Mouse (Mus musculus): ENCODE measurements around the gene Gjc1. TPM values are rescaled to one million over a fixed set of nuclear protein-coding genes. Genes with fewer than 3 reads are reported as not detected.

Gene Gjc1
- polyA plus RNA-seq, 1 experiment = 3.7 TPM

- no peak for DNase-seq (ENCODE audit: low read depth, low spot score)
- under 1% methylated on average over 80 of the region's 92 CpGs for WGBS
These were observed 1.1 kb downstream of the Gjc1 start for GRCm38 (mm10) chr11:102818121-102819020.

GRCm38 (mm10) chr11:102814881-102815280 is 4.6 kb downstream of the Gjc1 start:
- DNase-seq (ENCODE audit: low read depth, low spot score) = no peak

- no peak for DNase-seq (ENCODE audit: low read depth, low spot score)
- 9% methylated on average over 4 of the region's 4 CpGs for WGBS
These were observed 8.6 kb downstream of the Gjc1 start for GRCm38 (mm10) chr11:102810721-102811485.

- no peak for DNase-seq (ENCODE audit: low read depth, low spot score)
- WGBS = 55% methylated on average over 5 of the region's 5 CpGs
These were observed 11.3 kb downstream of the Gjc1 start for GRCm38 (mm10) chr11:102808246-102808645.

GRCm38 (mm10) chr11:102803453-102803852 is 16.0 kb downstream of the Gjc1 start:
- WGBS = 64% methylated on average over 5 of the region's 5 CpGs
- no peak for DNase-seq (ENCODE audit: low read depth, low spot score)

GRCm38 (mm10) chr11:102794157-102794556 is 25.3 kb downstream of the Gjc1 start:
- 49% methylated on average over 8 of the region's 8 CpGs for WGBS
- DNase-seq (ENCODE audit: low read depth, low spot score) = no peak

GRCm38 (mm10) chr11:102791682-102792445 is 27.6 kb downstream of the Gjc1 start:
- no peak for DNase-seq (ENCODE audit: low read depth, low spot score)
- WGBS = 42% methylated on average over 14 of the region's 14 CpGs

- DNase-seq (ENCODE audit: low read depth, low spot score) = no peak
- WGBS = 64% methylated on average over 5 of the region's 5 CpGs
These were observed 31.8 kb downstream of the Gjc1 start for GRCm38 (mm10) chr11:102787688-102788177.

- WGBS = 42% methylated on average over 7 of the region's 7 CpGs
- no peak for DNase-seq (ENCODE audit: low read depth, low spot score)
These were observed 36.1 kb downstream of the Gjc1 start for GRCm38 (mm10) chr11:102783443-102783842.

GRCm38 (mm10) chr11:102781523-102781922 is 38.0 kb downstream of the Gjc1 start:
- WGBS = 81% methylated on average over 4 of the region's 4 CpGs
- DNase-seq (ENCODE audit: low read depth, low spot score) = no peak

- DNase-seq (ENCODE audit: low read depth, low spot score) = no peak
- WGBS = 65% methylated on average over 10 of the region's 10 CpGs
These were observed 38.5 kb downstream of the Gjc1 start for GRCm38 (mm10) chr11:102780986-102781351.

GRCm38 (mm10) chr11:102780271-102780985 is 39.1 kb downstream of the Gjc1 start:
- 36% methylated on average over 11 of the region's 11 CpGs for WGBS
- DNase-seq (ENCODE audit: low read depth, low spot score) = no peak

- DNase-seq (ENCODE audit: low read depth, low spot score) = no peak
- WGBS = 39% methylated on average over 7 of the region's 7 CpGs
These were observed 39.7 kb downstream of the Gjc1 start for GRCm38 (mm10) chr11:102779824-102780223.

GRCm38 (mm10) chr11:102779081-102779638 is 40.3 kb downstream of the Gjc1 start:
- WGBS = 85% methylated on average over 8 of the region's 8 CpGs
- no peak for DNase-seq (ENCODE audit: low read depth, low spot score)

- 61% methylated on average over 5 of the region's 5 CpGs for WGBS
- DNase-seq (ENCODE audit: low read depth, low spot score) = no peak
These were observed 40.9 kb downstream of the Gjc1 start for GRCm38 (mm10) chr11:102778597-102778996.

GRCm38 (mm10) chr11:102778165-102778564 is 41.3 kb downstream of the Gjc1 start:
- no peak for DNase-seq (ENCODE audit: low read depth, low spot score)
- 70% methylated on average over 14 of the region's 14 CpGs for WGBS

GRCm38 (mm10) chr11:102777598-102777997 is 41.9 kb downstream of the Gjc1 start:
- WGBS = 42% methylated on average over 21 of the region's 21 CpGs
- DNase-seq (ENCODE audit: low read depth, low spot score) = peak; percentile 6

GRCm38 (mm10) chr11:102774621-102775141 is 44.8 kb downstream of the Gjc1 start:
- DNase-seq (ENCODE audit: low read depth, low spot score) = peak; percentile 54
- WGBS = 1% methylated on average over 25 of the region's 25 CpGs

All from large intestine, adult 2 months (tissue).